Mouse (Mus musculus): Measurements from ENCODE around the gene 1700017D01Rik. TPM values are rescaled to one million over a fixed set of nuclear protein-coding genes. Genes with fewer than 3 reads are reported as not detected.
"Not testable (repeated sequence)": the region's sequence is repeated elsewhere in the genome, so short reads cannot be mapped to it uniquely, and the experiment has no call there.

The 1700017D01Rik gene
- not detected for polyA plus RNA-seq (2012; fragmentation: generic; extraction: Trizol)
- long read RNA-seq, experiment 1 = 0 reads
- long read RNA-seq, experiment 2 = 0 reads

DNA sequence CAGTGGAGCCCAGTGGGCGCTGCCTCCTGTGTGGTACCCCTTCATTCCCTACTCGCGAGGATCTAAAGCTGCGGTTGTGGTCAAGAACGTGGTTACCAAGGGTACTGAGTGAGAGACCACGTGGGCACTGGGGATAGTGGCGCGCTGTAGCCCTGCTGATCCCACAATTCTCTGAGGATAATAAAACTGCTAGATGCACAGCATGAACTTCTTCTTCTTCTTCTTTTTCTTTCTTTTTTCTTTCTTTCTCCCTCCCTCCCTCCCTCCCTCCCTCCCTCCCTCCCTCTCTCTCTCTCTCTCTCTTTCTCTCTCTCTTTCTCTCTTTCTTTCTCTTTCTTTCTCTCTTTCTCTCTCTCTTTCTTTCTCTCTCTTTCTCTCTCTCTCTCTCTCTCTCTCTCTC is at the start of gene 1700017D01Rik:
Gene 1700017D01Rik, minus strand, starts transcription at position 101 of the 400 bp plus-strand sequence.
- H3K79me3 ChIP-seq (ENCODE audit: low read depth) = not testable (repeated sequence)

DNA sequence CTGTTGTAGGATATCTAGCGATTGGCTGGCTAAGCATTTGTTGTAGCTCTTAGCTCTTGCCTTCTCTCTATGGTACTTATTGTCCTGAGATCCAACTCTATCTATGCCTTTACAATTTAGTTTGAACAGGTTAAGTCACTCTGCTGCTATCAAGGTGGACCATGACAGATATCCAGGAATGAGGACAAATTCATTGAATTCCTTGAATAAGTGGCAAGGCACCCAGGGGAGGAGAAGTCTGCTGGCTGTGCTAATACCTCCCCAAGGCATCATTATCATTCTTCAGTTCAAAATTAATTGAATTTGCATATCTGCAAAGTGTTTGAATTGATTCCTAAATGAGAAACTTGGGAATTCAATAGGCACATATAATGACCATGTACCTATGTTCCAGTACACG is 46.8 kb upstream of the 1700017D01Rik start:
- Histone ChIP-seq H3K36me3 (ENCODE audit: control insufficient read depth, insufficient read depth) (no peaks in the 10 kb centered on the region), H3K79me2 (ENCODE audit: control insufficient read depth, insufficient read depth) (no peaks in the 10 kb centered on the region), H3K4me3 (ENCODE audit: insufficient read depth, poor library complexity, severe bottlenecking) (no peak overlapping the region), H3K27me3 (ENCODE audit: control insufficient read depth, insufficient read depth, insufficient read length) (no peaks in the 10 kb centered on the region), H3K79me3 (ENCODE audit: low read depth) (no peaks in the 10 kb centered on the region), H3ac (ENCODE audit: control insufficient read depth, insufficient read length, low read depth) (no peak overlapping the region)
- no peak for TF ChIP-seq FOSL1 (IDR thresholded peaks at IDR 0.05; ENCODE audit: insufficient read depth, low read length, poor library complexity, severe bottlenecking)
- no peak for TF ChIP-seq MYOG (IDR thresholded peaks at IDR 0.05; ENCODE audit: control insufficient read depth, extremely low read depth, insufficient read length)
- TF ChIP-seq MAX (IDR thresholded peaks at IDR 0.05) = no peak
- no peak for TF ChIP-seq CTCF (IDR thresholded peaks at IDR 0.05; ENCODE audit: control insufficient read depth, insufficient read depth, insufficient read length)
- no peak for TF ChIP-seq USF1 (IDR thresholded peaks at IDR 0.05; ENCODE audit: low read depth)
- no peak for TF ChIP-seq MYOD1 (IDR thresholded peaks at IDR 0.05; ENCODE audit: control insufficient read depth, insufficient read length, low read depth)
- no peak for TF ChIP-seq CEBPB (IDR thresholded peaks at IDR 0.05; ENCODE audit: low read depth)

More for the DNA sequence above, at the start of gene 1700017D01Rik:
- not testable (repeated sequence) for H3ac ChIP-seq (ENCODE audit: control insufficient read depth, insufficient read length, low read depth); H3K36me3 ChIP-seq (ENCODE audit: control insufficient read depth, insufficient read depth); H3K4me3 ChIP-seq (ENCODE audit: insufficient read depth, poor library complexity, severe bottlenecking); H3K79me2 ChIP-seq (ENCODE audit: control insufficient read depth, insufficient read depth); H3K27me3 ChIP-seq (ENCODE audit: control insufficient read depth, insufficient read depth, insufficient read length)

DNA sequence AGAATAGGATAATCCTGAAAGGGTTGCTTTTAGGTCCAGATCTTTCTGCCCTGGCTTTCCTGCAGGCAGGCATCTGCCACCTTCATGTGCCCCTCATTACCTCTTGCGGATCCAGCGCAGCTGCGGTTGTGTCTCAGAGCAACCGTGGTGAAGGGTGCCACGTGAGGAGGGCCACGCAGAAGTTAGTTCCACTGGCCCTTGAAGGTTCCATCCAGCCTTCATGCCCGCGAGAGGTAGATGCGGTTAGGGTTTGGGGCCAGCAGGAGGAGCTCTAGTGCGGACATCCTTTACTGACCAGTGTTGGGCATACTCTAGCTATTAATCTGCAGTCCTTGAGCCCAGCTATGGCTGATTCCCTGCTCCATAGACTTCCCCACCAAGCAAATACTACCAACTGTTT is 34.5 kb upstream of the 1700017D01Rik start, which contains the start of gene 1700025F22Rik:
Gene 1700025F22Rik, minus strand, starts transcription at position 149 of the 400 bp plus-strand sequence.
- H3ac ChIP-seq (ENCODE audit: control insufficient read depth, insufficient read length, low read depth) = no peak within 1 kb of the TSS
- H3K79me2 ChIP-seq (ENCODE audit: control insufficient read depth, insufficient read depth) = no peaks in the 10 kb centered on the region
- TF ChIP-seq MYOG (IDR thresholded peaks at IDR 0.05; ENCODE audit: control insufficient read depth, extremely low read depth, insufficient read length) (no peak), MYOD1 (IDR thresholded peaks at IDR 0.05; ENCODE audit: control insufficient read depth, insufficient read length, low read depth) (no peak), MAX (IDR thresholded peaks at IDR 0.05) (no peak), CTCF (IDR thresholded peaks at IDR 0.05; ENCODE audit: control insufficient read depth, insufficient read depth, insufficient read length) (no peak), FOSL1 (IDR thresholded peaks at IDR 0.05; ENCODE audit: insufficient read depth, low read length, poor library complexity, severe bottlenecking) (no peak), CEBPB (IDR thresholded peaks at IDR 0.05; ENCODE audit: low read depth) (no peak), USF1 (IDR thresholded peaks at IDR 0.05; ENCODE audit: low read depth) (no peak)
- H3K36me3 ChIP-seq (ENCODE audit: control insufficient read depth, insufficient read depth) = no peaks in the 10 kb centered on the region
- H3K79me3 ChIP-seq (ENCODE audit: low read depth) = no peaks in the 10 kb centered on the region
- H3K4me3 ChIP-seq (ENCODE audit: insufficient read depth, poor library complexity, severe bottlenecking) = no peak within 1 kb of the TSS
- no peaks in the 10 kb centered on the region for H3K27me3 ChIP-seq (ENCODE audit: control insufficient read depth, insufficient read depth, insufficient read length)

DNA sequence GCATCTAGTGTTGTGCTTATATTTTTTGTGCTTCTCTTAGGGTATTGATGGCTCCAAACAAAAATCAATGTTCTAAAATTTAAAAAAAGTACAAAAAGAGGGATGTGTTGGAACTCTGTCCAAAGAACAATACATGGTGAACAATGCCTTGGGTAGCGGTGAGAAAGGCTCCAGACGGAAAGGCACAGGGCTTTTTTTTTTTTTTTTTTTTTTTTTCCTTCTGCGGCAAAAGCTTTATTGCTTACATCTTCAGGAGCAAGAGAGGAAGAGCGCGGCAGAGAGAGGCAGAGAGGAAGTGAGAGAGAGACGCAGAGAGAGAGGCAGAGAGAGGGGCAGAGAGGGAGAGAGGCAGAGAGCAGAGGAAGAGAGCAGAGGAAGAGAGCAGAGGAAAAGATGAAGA is 27.2 kb upstream of the 1700017D01Rik start:
- not testable (repeated sequence) for H3K79me2 ChIP-seq (ENCODE audit: control insufficient read depth, insufficient read depth); H3K4me3 ChIP-seq (ENCODE audit: insufficient read depth, poor library complexity, severe bottlenecking); H3ac ChIP-seq (ENCODE audit: control insufficient read depth, insufficient read length, low read depth); H3K36me3 ChIP-seq (ENCODE audit: control insufficient read depth, insufficient read depth); H3K27me3 ChIP-seq (ENCODE audit: control insufficient read depth, insufficient read depth, insufficient read length); H3K79me3 ChIP-seq (ENCODE audit: low read depth)

- no peaks in the 10 kb centered on the region for H3K36me3 ChIP-seq (ENCODE audit: control insufficient read depth, insufficient read depth)
- H3K4me3 ChIP-seq (ENCODE audit: insufficient read depth, poor library complexity, severe bottlenecking) = no peak overlapping the region
- H3K79me2 ChIP-seq (ENCODE audit: control insufficient read depth, insufficient read depth) = no peaks in the 10 kb centered on the region
- no peak overlapping the region for H3ac ChIP-seq (ENCODE audit: control insufficient read depth, insufficient read length, low read depth)
- H3K79me3 ChIP-seq (ENCODE audit: low read depth) = no peaks in the 10 kb centered on the region
- TF ChIP-seq MYOG (IDR thresholded peaks at IDR 0.05; ENCODE audit: control insufficient read depth, extremely low read depth, insufficient read length) (no peak), CTCF (IDR thresholded peaks at IDR 0.05; ENCODE audit: control insufficient read depth, insufficient read depth, insufficient read length) (no peak), MYOD1 (IDR thresholded peaks at IDR 0.05; ENCODE audit: control insufficient read depth, insufficient read length, low read depth) (no peak), CEBPB (IDR thresholded peaks at IDR 0.05; ENCODE audit: low read depth) (no peak), FOSL1 (IDR thresholded peaks at IDR 0.05; ENCODE audit: insufficient read depth, low read length, poor library complexity, severe bottlenecking) (no peak), MAX (IDR thresholded peaks at IDR 0.05) (no peak), USF1 (IDR thresholded peaks at IDR 0.05; ENCODE audit: low read depth) (no peak)
- H3K27me3 ChIP-seq (ENCODE audit: control insufficient read depth, insufficient read depth, insufficient read length) = no peaks in the 10 kb centered on the region
These were observed 4.7 kb upstream of the 1700017D01Rik start for GRCm38 (mm10) chr19:11135336-11135735.

- no peaks in the 10 kb centered on the region for H3K27me3 ChIP-seq (ENCODE audit: control insufficient read depth, insufficient read depth, insufficient read length)
- TF ChIP-seq CTCF (IDR thresholded peaks at IDR 0.05; ENCODE audit: control insufficient read depth, insufficient read depth, insufficient read length) (no peak), MAX (IDR thresholded peaks at IDR 0.05) (no peak), MYOD1 (IDR thresholded peaks at IDR 0.05; ENCODE audit: control insufficient read depth, insufficient read length, low read depth) (no peak), USF1 (IDR thresholded peaks at IDR 0.05; ENCODE audit: low read depth) (no peak), FOSL1 (IDR thresholded peaks at IDR 0.05; ENCODE audit: insufficient read depth, low read length, poor library complexity, severe bottlenecking) (no peak), MYOG (IDR thresholded peaks at IDR 0.05; ENCODE audit: control insufficient read depth, extremely low read depth, insufficient read length) (no peak), CEBPB (IDR thresholded peaks at IDR 0.05; ENCODE audit: low read depth) (no peak)
- no peaks in the 10 kb centered on the region for H3K79me3 ChIP-seq (ENCODE audit: low read depth)
- H3K4me3 ChIP-seq (ENCODE audit: insufficient read depth, poor library complexity, severe bottlenecking) = no peak overlapping the region
- H3K79me2 ChIP-seq (ENCODE audit: control insufficient read depth, insufficient read depth) = no peaks in the 10 kb centered on the region
- no peaks in the 10 kb centered on the region for H3K36me3 ChIP-seq (ENCODE audit: control insufficient read depth, insufficient read depth)
- H3ac ChIP-seq (ENCODE audit: control insufficient read depth, insufficient read length, low read depth) = no peak overlapping the region
These were observed 4.2 kb upstream of the 1700017D01Rik start for GRCm38 (mm10) chr19:11134852-11135251.
